Mouse (Mus musculus): ENCODE measurements around the gene Mylpf.

DNA sequence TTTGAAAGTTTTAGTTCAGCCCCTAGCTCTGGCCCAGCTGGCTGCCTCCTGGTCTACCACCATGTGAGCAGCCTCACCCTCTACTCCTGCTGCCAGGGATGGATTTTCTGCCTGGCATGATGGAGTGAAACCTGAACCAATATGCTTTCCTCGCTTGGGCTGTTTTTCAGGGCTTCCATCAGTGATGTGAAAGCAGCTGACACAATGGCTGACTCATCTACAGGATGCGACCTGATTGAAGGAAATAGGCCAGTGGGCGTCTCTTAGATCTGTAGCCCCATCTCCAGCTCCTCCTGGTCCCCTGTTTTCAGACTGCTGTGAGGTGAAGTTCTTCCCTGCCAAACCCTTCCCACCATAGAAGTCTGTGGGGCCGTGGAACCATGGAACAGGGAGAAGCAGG lies 31.8 kb upstream of the Mylpf start:
- TF ChIP-seq CTCF (conservative IDR thresholded peaks at IDR 0.05; ENCODE audit: insufficient read depth, insufficient read length, low read depth, low read length) = no peak
- no peak for TF ChIP-seq POLR2A (IDR thresholded peaks at IDR 0.05; ENCODE audit: low read depth, low read length)
